Mouse (Mus musculus) CH12.LX (cell line): Measurements from ENCODE around the gene Os9. TPM values are rescaled to one million over a fixed set of nuclear protein-coding genes. Genes with fewer than 3 reads are reported as not detected.

Source experiments
- DNase-seq: peaks from one replicate; pipeline ENCODE4 v3.0.0-alpha.2; 2013; ENCODE audit errors: extremely low read depth
- H3K27ac ChIP-seq: 2 replicates; pipeline ENCODE4 v1.5.1; 2012; ENCODE audit warnings: low read depth, mild to moderate bottlenecking, control low read depth, moderate library complexity; ENCODE audit not compliant: insufficient read depth
- H3K27me3 ChIP-seq: replicated peaks from 2 replicates; pipeline ENCODE3; 2012; ENCODE audit warnings: inconsistent platforms
- H3K36me3 ChIP-seq, 2 experiments: replicated peaks in 1 of 2; 2 replicates each; pipeline versions ENCODE3 to v1.6.1; 2012; ENCODE audit warnings: inconsistent platforms in 1 of 2, low read length in 1 of 2, mild to moderate bottlenecking in 1 of 2, mixed read lengths in 1 of 2, moderate library complexity in 1 of 2; ENCODE audit not compliant: control insufficient read depth in 1 of 2, insufficient read depth in 1 of 2
- H3K4me1 ChIP-seq, 2 experiments: 2 replicates each; pipeline ENCODE4 v1.6.1; 2012; ENCODE audit warnings: inconsistent platforms in 1 of 2, moderate library complexity in 1 of 2; ENCODE audit not compliant: insufficient read depth in 2 of 2, control insufficient read depth in 1 of 2
- H3K4me2 ChIP-seq: 2 replicates; pipeline ENCODE4 v1.6.1; 2012; ENCODE audit warnings: low read depth, mild to moderate bottlenecking, control low read depth; ENCODE audit not compliant: poor library complexity, insufficient read depth, severe bottlenecking
- H3K4me3 ChIP-seq, 3 experiments: fragments of 150-350 bp in 1 of 3; sonication (generic) in 1 of 3; replicated peaks in 1 of 3; 2 replicates each; pipeline versions ENCODE3 to v1.5.1; 2011 to 2012; ENCODE audit warnings: low read depth in 2 of 3, low read length in 2 of 3, mild to moderate bottlenecking in 2 of 3, moderate library complexity in 2 of 3, control low read depth in 1 of 3, improper control_type of control experiment in 1 of 3, inconsistent platforms in 1 of 3, mixed read lengths in 1 of 3; ENCODE audit not compliant: poor library complexity in 1 of 3
- H3K79me2 ChIP-seq: replicated peaks from 2 replicates; pipeline ENCODE4 v1.6.1; 2012; ENCODE audit warnings: mild to moderate bottlenecking, moderate library complexity; ENCODE audit not compliant: control insufficient read depth, poor library complexity, insufficient read depth, severe bottlenecking; ENCODE audit errors: extremely low read depth
- H3K9ac ChIP-seq: 2 replicates; pipeline ENCODE4 v1.6.1; 2012; ENCODE audit warnings: low read depth, mild to moderate bottlenecking, control low read depth, moderate library complexity; ENCODE audit not compliant: insufficient read depth
- H3K9me3 ChIP-seq: replicated peaks from 2 replicates; pipeline ENCODE3; 2012; ENCODE audit warnings: low read length, inconsistent platforms, mixed read lengths
- BHLHE40 ChIP-seq: IDR thresholded peaks from 2 replicates; pipeline ENCODE4 v1.6.1; 2011; ENCODE audit warnings: mild to moderate bottlenecking, low read depth, low read length, improper control_type of control experiment
- CHD2 ChIP-seq: IDR thresholded peaks from 2 replicates; pipeline ENCODE4 v1.6.1; 2011; ENCODE audit warnings: low read length, improper control_type of control experiment
- CTCF ChIP-seq, 2 experiments: IDR thresholded peaks in 1 of 2; conservative IDR thresholded peaks in 1 of 2; 2 replicates each; pipeline ENCODE4 v1.5.1; 2011 to 2012; ENCODE audit warnings: low read depth in 2 of 2, low read length in 2 of 2, improper control_type of control experiment in 1 of 2, inconsistent platforms in 1 of 2, mild to moderate bottlenecking in 1 of 2, moderate library complexity in 1 of 2
- ELF1 ChIP-seq: IDR thresholded peaks from 2 replicates; pipeline ENCODE4 v1.6.1; 2014; ENCODE audit warnings: low read depth, mild to moderate bottlenecking, inconsistent platforms, low read length, improper control_type of control experiment
- EP300 ChIP-seq: IDR thresholded peaks from 2 replicates; pipeline ENCODE4 v1.6.1; 2011; ENCODE audit warnings: low read length, improper control_type of control experiment
- GABPA ChIP-seq: IDR thresholded peaks from 2 replicates; pipeline ENCODE4 v1.6.1; 2012; ENCODE audit warnings: low read depth, low read length, improper control_type of control experiment, inconsistent platforms; ENCODE audit not compliant: insufficient replicate concordance
- IRF4 ChIP-seq: IDR thresholded peaks from 2 replicates; pipeline ENCODE4 v1.6.1; 2014; ENCODE audit warnings: low read depth, mild to moderate bottlenecking, inconsistent platforms, low read length, improper control_type of control experiment
- KAT2A ChIP-seq: IDR thresholded peaks from 2 replicates; pipeline ENCODE4 v1.6.1; 2012; ENCODE audit warnings: low read length, improper control_type of control experiment, inconsistent platforms; ENCODE audit not compliant: insufficient replicate concordance
- MEF2A ChIP-seq: IDR thresholded peaks from 2 replicates; pipeline ENCODE4 v1.6.1; 2014; ENCODE audit warnings: low read depth, mild to moderate bottlenecking, inconsistent platforms, low read length, improper control_type of control experiment, borderline replicate concordance
- MXI1 ChIP-seq: IDR thresholded peaks from 2 replicates; pipeline ENCODE4 v1.6.1; 2011; ENCODE audit warnings: mild to moderate bottlenecking, low read depth, low read length, improper control_type of control experiment
- MYC ChIP-seq: IDR thresholded peaks from 2 replicates; pipeline ENCODE4 v1.6.1; 2011; ENCODE audit warnings: low read depth, mild to moderate bottlenecking, improper control_type of control experiment, low read length
- NRF1 ChIP-seq: IDR thresholded peaks from 2 replicates; pipeline ENCODE4 v1.6.1; 2014; ENCODE audit warnings: low read depth, mild to moderate bottlenecking, inconsistent platforms, low read length, improper control_type of control experiment, moderate library complexity
- PAX5 ChIP-seq: IDR thresholded peaks from 2 replicates; pipeline ENCODE4 v1.6.1; 2012; ENCODE audit warnings: low read length, inconsistent platforms, mixed read lengths
- POLR2A ChIP-seq: IDR thresholded peaks from 2 replicates; pipeline ENCODE4 v1.6.1; 2011; ENCODE audit warnings: low read depth, mild to moderate bottlenecking, improper control_type of control experiment, low read length
- RAD21 ChIP-seq: IDR thresholded peaks from 2 replicates; pipeline ENCODE4 v1.6.1; 2011; ENCODE audit warnings: low read depth, mild to moderate bottlenecking, low read length, improper control_type of control experiment, moderate library complexity
- TCF12 ChIP-seq: IDR thresholded peaks from 2 replicates; pipeline ENCODE4 v1.6.1; 2014; ENCODE audit warnings: low read depth, mild to moderate bottlenecking, inconsistent platforms, low read length, improper control_type of control experiment
- UBTF ChIP-seq: IDR thresholded peaks from 2 replicates; pipeline ENCODE4 v1.6.1; 2012; ENCODE audit warnings: low read depth, mild to moderate bottlenecking, inconsistent platforms, low read length, improper control_type of control experiment, moderate library complexity
- USF2 ChIP-seq: conservative IDR thresholded peaks from 2 replicates; pipeline ENCODE4 v1.6.1; 2011; ENCODE audit warnings: low read depth, low read length, improper control_type of control experiment
- ZC3H11A ChIP-seq: IDR thresholded peaks from 2 replicates; pipeline ENCODE4 v1.6.1; 2012; ENCODE audit warnings: low read depth, mild to moderate bottlenecking, inconsistent platforms, low read length, improper control_type of control experiment
- ZMIZ1 ChIP-seq: IDR thresholded peaks from 2 replicates; pipeline ENCODE4 v1.6.1; 2012; ENCODE audit warnings: low read depth, mild to moderate bottlenecking, inconsistent platforms, low read length, improper control_type of control experiment
- dilution Hi-C: fragments of 300-500 bp; cut with MboI; formaldehyde crosslinking; loops from 2 replicates; pipeline ENCODE4 v1.14.3; 2020; ENCODE audit warnings: low sequenced_read_pairs; ENCODE audit not compliant: extremely low pct_unique_long_range_greater_than_20kb, extremely low pct_ligation_motif_present
- in situ Hi-C: fragments of 300-500 bp; cut with MboI; formaldehyde crosslinking; loops from 3 replicates; pipeline ENCODE4 v1.14.3; 2019; ENCODE audit warnings: low sequenced_read_pairs, low pct_ligation_motif_present, low pct_unique_long_range_greater_than_20kb, mixed read lengths
- polyA plus RNA-seq: library from polyadenylated mRNA; unstranded; fragments of >175 nt; gene quantifications from 2 replicates; pipeline ENCODE4 v1.2.1, GENCODE M21; 2012; ENCODE audit warnings: low read depth; ENCODE audit not compliant: insufficient read length
- total RNA-seq, 2 experiments: library from RNA; depleted of rRNA; stranded (reverse); fragments of 300-350 nt in 1 of 2; fragments of >200 nt in 1 of 2; gene quantifications; 2 replicates each; pipeline ENCODE4 v1.2.3; 2012 to 2014

The Os9 gene
- total and polyA plus RNA-seq, 3 experiments: 42.8 to 82.7 (median 61.9) TPM

DNA sequence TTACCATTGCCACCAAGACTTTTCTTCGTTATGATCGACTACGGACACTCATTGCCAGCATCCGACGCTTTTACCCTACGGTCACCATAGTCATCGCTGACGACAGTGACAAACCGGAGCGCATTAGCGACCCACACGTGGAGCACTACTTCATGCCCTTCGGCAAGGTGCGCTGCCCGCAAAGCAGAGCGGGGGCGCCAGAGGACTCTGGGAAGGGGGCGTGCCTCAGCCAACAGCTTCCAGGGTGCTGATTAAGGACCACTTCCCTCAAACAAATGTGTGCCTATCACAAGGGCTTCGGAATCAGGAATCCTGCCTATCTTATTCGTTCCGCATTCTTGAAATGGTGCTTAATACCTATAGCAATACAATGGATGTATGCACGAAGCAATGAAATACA, 49.1 kb upstream of the Os9 start:
- in situ Hi-C loops (no loop called here), dilution Hi-C loops (no loop called here)
- Histone ChIP-seq H3K27ac (no peak overlapping the region), H3K4me1 (peaks cover 6 to 16% of the 10 kb centered on the region in 2 experiments), H3K79me2 (no peaks in the 10 kb centered on the region; the same call in 1 of the 2 replicates), H3K36me3 (peaks cover 0 to 14% of the 10 kb centered on the region in 2 experiments), H3K9me3 (peaks cover 17% of the 10 kb centered on the region), H3K4me3 (no peak overlapping the region), H3K9ac (no peak overlapping the region), H3K27me3 (peaks cover 25% of the 10 kb centered on the region), H3K4me2 (no peak overlapping the region)
- no peak for TF ChIP-seq IRF4
- peak in 1 of 2 experiments; percentile 32; a peak in 1 of 4 replicates for TF ChIP-seq CTCF (conservative IDR thresholded peaks at IDR 0.05 in 1 of 2, IDR thresholded peaks at IDR 0.05 in 1 of 2; ENCODE audit: low read depth in 2 of 2, low read length in 2 of 2)
- DNase-seq: no peak

DNA sequence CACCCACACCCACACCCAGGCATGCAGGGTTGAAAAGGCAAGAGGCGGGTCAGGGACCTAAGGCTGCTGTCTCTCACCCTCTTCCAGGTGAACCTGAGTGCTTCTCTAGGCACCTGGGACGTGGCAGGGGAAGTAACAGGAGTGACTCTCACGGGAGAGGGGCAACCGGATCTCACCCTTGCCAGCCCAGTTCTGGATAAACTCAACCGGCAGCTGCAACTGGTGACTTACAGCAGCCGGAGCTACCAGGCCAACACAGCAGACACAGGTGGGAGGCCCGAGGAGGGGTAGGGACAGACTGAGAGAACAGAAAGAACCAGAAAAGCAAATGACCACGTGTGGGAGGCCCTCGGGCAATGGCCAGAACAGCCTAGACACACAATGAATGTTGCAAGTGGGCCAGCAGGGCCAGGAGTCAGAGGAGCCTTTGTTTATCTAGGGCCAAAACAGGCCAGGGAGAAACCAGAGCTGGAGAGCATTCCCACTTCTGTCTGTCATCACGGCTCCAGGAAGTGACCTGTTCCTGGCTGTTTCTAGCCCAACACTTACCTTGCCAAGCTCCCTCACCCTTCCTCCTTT, 46.8 kb upstream of the Os9 start:
- Histone ChIP-seq H3K4me3 (no peak overlapping the region), H3K4me1 (peaks cover 10 to 21% of the 10 kb centered on the region in 2 experiments), H3K36me3 (peaks cover 0 to 14% of the 10 kb centered on the region in 2 experiments), H3K79me2 (no peaks in the 10 kb centered on the region; the same call in 1 of the 2 replicates), H3K4me2 (no peak overlapping the region), H3K27ac (no peak overlapping the region), H3K27me3 (peaks cover 9% of the 10 kb centered on the region), H3K9me3 (peaks cover 23% of the 10 kb centered on the region), H3K9ac (no peak overlapping the region)
- DNase-seq: no peak
- in situ Hi-C loops (loop anchor here (5.0 kb wide), 1 partner anchor 40 kb away; no protein-coding TSS in a partner anchor), dilution Hi-C loops (no loop called here)
- TF ChIP-seq POLR2A (no peak), ZMIZ1 (no peak), GABPA (no peak), ELF1 (no peak), EP300 (no peak), PAX5 (no peak), RAD21 (no peak), MEF2A (no peak), MXI1 (no peak), KAT2A (no peak), TCF12 (no peak), UBTF (no peak), BHLHE40 (no peak), CHD2 (no peak), USF2 (no peak), ZC3H11A (no peak), MYC (no peak), NRF1 (no peak)
